Mouse (Mus musculus) bone marrow, adult 2 months (tissue): Measurements from ENCODE around the gene Psg16.

Source experiments
- CTCF ChIP-seq: fragments of 200-500 bp; IDR thresholded peaks from 2 replicates; pipeline ENCODE4 v1.5.1; 2011; ENCODE audit warnings: low read length, control low read depth; ENCODE audit not compliant: control insufficient read depth, insufficient read depth
- POLR2A ChIP-seq: fragments of 200-500 bp; IDR thresholded peaks from 2 replicates; pipeline ENCODE4 v1.6.1; 2011; ENCODE audit warnings: low read depth, mild to moderate bottlenecking, control low read depth, low read length, borderline replicate concordance; ENCODE audit not compliant: control insufficient read depth

DNA sequence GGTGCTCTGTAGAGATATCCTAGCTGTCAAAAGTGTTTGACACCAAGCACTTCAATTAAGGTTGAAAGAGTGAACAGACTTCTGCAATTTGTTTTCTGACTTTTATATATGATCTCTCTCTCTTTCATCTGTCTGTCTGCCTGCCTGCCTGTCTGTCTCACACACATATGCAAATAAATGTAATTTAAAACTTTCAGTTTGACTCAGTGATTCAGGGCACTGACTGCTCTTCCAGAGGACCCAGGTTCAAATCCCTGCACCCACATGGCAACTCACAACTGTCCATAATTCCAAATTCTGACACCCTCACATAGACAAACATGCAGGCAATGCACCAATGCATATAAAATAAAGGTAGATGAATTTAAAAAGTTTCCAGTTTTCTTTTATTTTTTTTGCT lies 6.8 kb upstream of the Psg16 start:
- TF ChIP-seq POLR2A (no peak), CTCF (no peak)
